32 mouse cellular contexts compared by ENCODE assay signal in genomic region chr6:116439531-116439930, GRCm38 (mm10). TPM values are rescaled to one million over a fixed set of nuclear protein-coding genes. Genes with fewer than 3 reads are reported as not detected.
"Had no signal": no experiment of that assay in that cellular context is flagged by ENCODE, and none has a peak within 500 bp of the region (broad histone marks: within the 10 kb centered on the region; RNA-seq: fewer than 3 reads in every experiment).

No protein-coding gene starts in this region.

- H3K4me3 ChIP-seq: heart, adult 2 months; heart, embryonic 13.5 days; heart, embryonic 15.5 days; hindbrain, embryonic 10.5 days; hindbrain, embryonic 12.5 days; intestine, embryonic 15.5 days; layer of hippocampus, adult 2 months; left cerebral cortex, adult 2 months; limb, embryonic 10.5 days; limb, embryonic 12.5 days; liver, embryonic 13.5 days; liver, embryonic 15.5 days had no signal

- H3K27ac ChIP-seq: hindbrain, embryonic 10.5 days; hindbrain, embryonic 12.5 days; hindbrain, embryonic 14.5 days; intestine, embryonic 15.5 days; layer of hippocampus, adult 2 months; left cerebral cortex, adult 2 months; limb, embryonic 10.5 days; limb, embryonic 12.5 days; liver, embryonic 13.5 days; liver, embryonic 15.5 days had no signal

- H3K9me3 ChIP-seq: heart, embryonic 13.5 days; heart, embryonic 15.5 days; hindbrain, embryonic 10.5 days; hindbrain, embryonic 12.5 days; intestine, embryonic 15.5 days; limb, embryonic 10.5 days; liver, embryonic 13.5 days; liver, embryonic 15.5 days had no signal

- H3K4me2 ChIP-seq: heart, embryonic 11.5 days; heart, embryonic 13.5 days; heart, embryonic 15.5 days; hindbrain, embryonic 12.5 days; hindbrain, embryonic 14.5 days; intestine, embryonic 15.5 days; limb, embryonic 12.5 days; liver, embryonic 11.5 days; liver, embryonic 13.5 days; liver, embryonic 15.5 days had no signal

- H3K27me3 ChIP-seq: heart, embryonic 13.5 days; heart, embryonic 15.5 days; hindbrain, embryonic 12.5 days; intestine, embryonic 15.5 days; limb, embryonic 12.5 days; liver, embryonic 13.5 days; liver, embryonic 15.5 days had no signal

- H3K4me1 ChIP-seq: hindbrain, embryonic 10.5 days; hindbrain, embryonic 12.5 days; intestine, embryonic 15.5 days; limb, embryonic 10.5 days; limb, embryonic 12.5 days had no signal

- H3K36me3 ChIP-seq: heart, embryonic 13.5 days; heart, embryonic 15.5 days; hindbrain, embryonic 10.5 days; hindbrain, embryonic 12.5 days; intestine, embryonic 15.5 days; limb, embryonic 10.5 days; limb, embryonic 12.5 days; liver, embryonic 13.5 days; liver, embryonic 15.5 days had no signal

- DNase-seq: gastrocnemius, postnatal 14 days; gastrocnemius, postnatal 36 days; heart, adult 2 months; heart, postnatal 14 days; heart, postnatal 4 days; kidney, adult 18-20 months; kidney, adult 8-10 months; kidney, postnatal 10 days; kidney, postnatal 25 days; kidney, postnatal 4 days; liver; liver, embryonic 13.5 days had no signal

RNA-seq across cellular contexts. Expression of gene Alox5, which starts 21.4 kb away (rescaled TPM):
- polyA plus RNA-seq: inflammation-experienced regulatory T-cells, adult 6 months had no signal

RNA-seq across cellular contexts. Expression of gene Olfr211, which starts 49.4 kb away (rescaled TPM):
- polyA plus RNA-seq: gonadal fat pad, adult 2 months; heart, adult 2 months; heart, embryonic 11.5 days; heart, embryonic 13.5 days; heart, embryonic 15.5 days; hindbrain, embryonic 10.5 days; hindbrain, embryonic 12.5 days; hindbrain, embryonic 14.5 days; hindbrain, embryonic 16.5 days; inflammation-experienced regulatory T-cells, adult 6 months; intestine, embryonic 15.5 days; intestine, postnatal 0 days; kidney, embryonic 14.5 days; kidney, embryonic 16.5 days; limb, embryonic 10.5 days; limb, embryonic 12.5 days; limb, embryonic 14.5 days; liver, embryonic 11.5 days; liver, embryonic 13.5 days; liver, embryonic 15.5 days had no signal
